Mouse (Mus musculus) lung, embryonic 14.5 days (tissue): Measurements from ENCODE around the gene 1700016H13Rik. TPM values are rescaled to one million over a fixed set of nuclear protein-coding genes. Genes with fewer than 3 reads are reported as not detected.

Experiments
- ATAC-seq: fragments of 200-750 bp; cut with Nextera tagmentation; 2 replicates; pipeline ENCODE4 v1.8.0; 2017; ENCODE audit warnings: mild to moderate bottlenecking, moderate TSS enrichment, moderate library complexity; ENCODE audit not compliant: insufficient read depth
- DNase-seq: peaks from one replicate; pipeline ENCODE4 v3.0.0-alpha.2; 2015
- H3K27ac ChIP-seq: fragments of 300-500 bp; sonication (generic); 2 replicates; pipeline ENCODE4 v1.5.1; 2014; ENCODE audit warnings: low read depth, mild to moderate bottlenecking, moderate library complexity
- H3K27me3 ChIP-seq: fragments of 300-500 bp; sonication (generic); 2 replicates; pipeline ENCODE4 v1.6.1; 2014; ENCODE audit warnings: low read length, control low read depth; ENCODE audit not compliant: insufficient read depth
- H3K36me3 ChIP-seq: fragments of 300-500 bp; sonication (generic); 2 replicates; pipeline ENCODE4 v1.6.1; 2014; ENCODE audit warnings: control low read depth; ENCODE audit not compliant: insufficient read depth
- H3K4me1 ChIP-seq: fragments of 300-500 bp; sonication (generic); 2 replicates; pipeline ENCODE4 v1.6.1; 2014; ENCODE audit warnings: antibody characterized with exemption, control low read depth; ENCODE audit not compliant: insufficient read depth
- H3K4me2 ChIP-seq: fragments of 300-500 bp; sonication (generic); 2 replicates; pipeline ENCODE4 v1.6.1; 2014; ENCODE audit warnings: mild to moderate bottlenecking
- H3K4me3 ChIP-seq: fragments of 300-500 bp; sonication (generic); 2 replicates; pipeline ENCODE4 v1.5.1; 2014; ENCODE audit warnings: low read depth, low read length
- H3K9ac ChIP-seq: fragments of 300-500 bp; sonication (generic); 2 replicates; pipeline ENCODE4 v1.6.1; 2014
- H3K9me3 ChIP-seq: fragments of 300-500 bp; sonication (generic); 2 replicates; pipeline ENCODE4 v1.6.1; 2016; ENCODE audit warnings: low read depth, low read length, control low read depth
- CTCF ChIP-seq: IDR thresholded peaks from 2 replicates; pipeline ENCODE4 v1.5.1; 2016; ENCODE audit warnings: antibody characterized with exemption, low read depth
- WGBS: fragments of 180-500 bp; shearing (Covaris S2); extraction: QIAGEN DNeasy Blood & Tissue Kit; methylation state at CpG from one replicate; pipeline ENCODE4 v1.1.7; 2014; 5-methylcytosine and 5-hydroxymethylcytosine counted together
- polyA plus RNA-seq: library from polyadenylated mRNA; unstranded; fragments of >200 nt; fragmentation: Nextera tagmentation; extraction: Ambion mirVana; gene quantifications from 2 replicates; pipeline ENCODE4 v1.2.1, GENCODE M21; 2014

Gene 1700016H13Rik
- polyA plus RNA-seq, 1 experiment from 2014 or later, result 0.45 TPM

DNA sequence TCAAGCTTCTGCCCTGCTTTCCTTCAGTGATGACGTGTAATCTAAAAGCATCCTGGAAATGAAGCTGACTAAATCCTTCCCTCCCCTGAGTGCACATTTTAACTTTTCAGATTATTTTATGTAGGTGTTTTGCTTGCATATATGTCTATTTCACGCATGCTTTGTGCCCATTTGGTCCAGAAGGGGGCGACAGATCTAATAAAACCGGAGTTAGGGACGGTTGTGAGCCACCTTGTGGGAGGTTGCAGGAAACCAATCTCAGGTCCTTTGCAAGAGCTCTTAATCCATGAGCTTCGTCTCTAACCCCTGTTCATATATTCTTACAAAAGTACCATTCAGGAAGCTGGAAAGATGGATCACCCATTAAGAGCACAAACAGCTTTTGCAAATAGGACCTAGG, 1.6 kb downstream of the 1700016H13Rik start:
- no peak overlapping the region for H3K4me2 ChIP-seq
- no peaks in the 10 kb centered on the region for H3K9me3 ChIP-seq
- no peak overlapping the region for H3K4me3 ChIP-seq
- H3K4me1 ChIP-seq, result no peaks in the 10 kb centered on the region; the same call in 1 of the 2 replicates
- no peak for ATAC-seq
- WGBS, result 26% methylated on average over 6 of the region's 6 CpGs
- TF ChIP-seq CTCF, result peak; percentile 78
- H3K9ac ChIP-seq, result no peak overlapping the region
- DNase-seq, result peak; percentile 85
- H3K36me3 ChIP-seq, result no peaks in the 10 kb centered on the region
- H3K27me3 ChIP-seq, result no peaks in the 10 kb centered on the region
- no peak overlapping the region for H3K27ac ChIP-seq

GRCm38 (mm10) chr5:103647320-103647719, 8.5 kb downstream of the 1700016H13Rik start:
- H3K4me1 ChIP-seq, result 0 out of 2 replicates have a peak, but pooled peaks cover 6% of the 10 kb centered on the region
- H3K4me3 ChIP-seq, result no peak overlapping the region
- no peaks in the 10 kb centered on the region for H3K27me3 ChIP-seq
- no peak overlapping the region for H3K27ac ChIP-seq
- ATAC-seq (no peak), DNase-seq (no peak)
- TF ChIP-seq CTCF, result no peak
- no peak overlapping the region for H3K9ac ChIP-seq
- no peaks in the 10 kb centered on the region for H3K9me3 ChIP-seq
- H3K36me3 ChIP-seq, result no peaks in the 10 kb centered on the region
- no peak overlapping the region for H3K4me2 ChIP-seq
- 81% methylated on average over 3 of the region's 3 CpGs for WGBS

DNA sequence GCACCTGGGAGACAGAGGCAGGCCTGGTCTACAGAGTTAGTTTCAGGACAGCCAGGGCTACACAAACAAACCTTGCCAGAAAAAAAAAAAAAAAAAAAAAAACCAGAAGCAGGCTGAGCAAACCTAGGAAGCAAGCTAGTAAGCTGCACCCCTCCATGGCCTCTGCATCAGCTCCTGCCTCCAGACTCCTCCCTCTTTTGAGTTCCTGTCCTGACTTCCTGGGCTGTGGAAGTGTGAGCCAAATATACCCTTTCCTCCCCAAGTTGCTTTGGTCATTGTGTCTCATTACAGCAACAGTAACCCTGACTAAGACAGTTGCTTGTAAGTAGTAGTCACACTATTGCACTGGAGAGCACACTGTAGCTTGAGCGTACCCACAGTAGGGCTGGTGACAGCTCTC, 11.6 kb downstream of the 1700016H13Rik start:
- 85% methylated on average over 1 of the region's 1 CpGs for WGBS
- DNase-seq, result peak; percentile 41
- no peaks in the 10 kb centered on the region for H3K9me3 ChIP-seq
- TF ChIP-seq CTCF, result no peak
- no peak overlapping the region for H3K9ac ChIP-seq
- ATAC-seq, result peak; percentile 44; the same call in 1 of the 2 replicates
- H3K4me2 ChIP-seq, result no peak overlapping the region
- no peaks in the 10 kb centered on the region for H3K27me3 ChIP-seq
- H3K27ac ChIP-seq, result no peak overlapping the region
- H3K4me3 ChIP-seq, result no peak overlapping the region
- H3K36me3 ChIP-seq, result no peaks in the 10 kb centered on the region
- H3K4me1 ChIP-seq, result 0 out of 2 replicates have a peak, but pooled peaks cover 6% of the 10 kb centered on the region

DNA sequence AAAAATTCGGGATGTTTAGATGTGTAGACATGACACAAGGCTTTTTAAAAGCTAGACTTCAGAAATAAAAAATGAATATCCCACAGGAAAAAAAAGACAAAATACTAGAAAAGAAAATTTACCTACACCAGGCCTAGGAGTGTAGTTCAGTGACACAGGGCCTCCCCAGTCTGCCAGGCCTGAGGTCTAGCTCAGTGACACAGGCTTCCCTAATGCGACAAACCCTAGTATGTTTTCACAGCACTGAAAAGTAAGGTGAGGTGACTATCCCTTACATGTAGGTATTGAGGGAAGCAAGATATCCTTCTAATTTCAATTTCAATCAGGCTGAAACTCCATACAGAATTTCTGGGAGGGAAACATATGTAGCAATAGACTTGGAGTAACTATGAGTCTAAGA, 18.6 kb downstream of the 1700016H13Rik start:
- ATAC-seq, result no peak
- Histone ChIP-seq H3K27ac (no peak overlapping the region), H3K9me3 (no peaks in the 10 kb centered on the region), H3K9ac (no peak overlapping the region), H3K4me3 (no peak overlapping the region), H3K4me2 (no peak overlapping the region), H3K27me3 (no peaks in the 10 kb centered on the region), H3K36me3 (no peaks in the 10 kb centered on the region), H3K4me1 (no peaks in the 10 kb centered on the region)
- no peak for DNase-seq
- no peak for TF ChIP-seq CTCF
- 65% methylated on average over 2 of the region's 2 CpGs for WGBS

GRCm38 (mm10) chr5:103629854-103630580, 25.8 kb downstream of the 1700016H13Rik start:
- H3K9ac ChIP-seq, result no peak overlapping the region
- H3K9me3 ChIP-seq, result no peaks in the 10 kb centered on the region
- TF ChIP-seq CTCF, result no peak
- H3K36me3 ChIP-seq, result no peaks in the 10 kb centered on the region
- DNase-seq (no peak), ATAC-seq (peak; percentile 69; the same call in 1 of the 2 replicates)
- peak overlapping the region; percentile 52; the same call in 1 of the 2 replicates for H3K27ac ChIP-seq
- H3K4me2 ChIP-seq, result no peak overlapping the region
- WGBS, result 54% methylated on average over 9 of the region's 9 CpGs
- no peaks in the 10 kb centered on the region for H3K27me3 ChIP-seq
- no peak overlapping the region for H3K4me3 ChIP-seq
- no peaks in the 10 kb centered on the region for H3K4me1 ChIP-seq

- no peaks in the 10 kb centered on the region for H3K27me3 ChIP-seq
- WGBS, result 48% methylated on average over 17 of the region's 17 CpGs
Observed at GRCm38 (mm10) chr5:103629111-103629764, 26.6 kb downstream of the 1700016H13Rik start, which contains the start of gene Slc10a6. Gene Slc10a6, minus strand, starts transcription at chr5:103629403.

DNA sequence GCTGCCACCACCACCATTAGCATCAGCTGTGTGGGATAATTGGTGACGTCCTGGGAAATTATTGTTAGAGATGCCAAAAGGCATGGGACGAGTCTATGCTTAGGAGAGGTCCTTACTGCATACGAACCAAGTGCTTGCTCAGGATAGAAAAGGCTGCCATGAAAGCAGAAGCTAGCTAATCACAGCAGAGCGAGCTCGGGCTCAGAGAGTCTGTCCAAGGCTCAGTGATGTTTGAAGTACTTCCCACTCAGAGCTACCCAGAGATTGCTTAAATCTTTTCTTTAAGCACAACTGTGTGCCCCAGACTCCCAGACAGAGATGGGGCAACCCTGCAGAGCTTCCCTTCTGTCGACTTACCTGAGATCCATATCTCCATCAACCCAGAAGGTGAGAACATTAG, 27.3 kb downstream of the 1700016H13Rik start:
- 74% methylated on average over 6 of the region's 6 CpGs for WGBS
- no peak for TF ChIP-seq CTCF

More at GRCm38 (mm10) chr5:103629111-103629764, 26.6 kb downstream of the 1700016H13Rik start, which contains the start of gene Slc10a6:
- H3K27ac ChIP-seq, result peak within 1 kb of the TSS; percentile 55; the same call in 1 of the 2 replicates
- no peak within 1 kb of the TSS for H3K4me3 ChIP-seq
- H3K36me3 ChIP-seq, result no peaks in the 10 kb centered on the region
- peak; percentile 93 for ATAC-seq
- TF ChIP-seq CTCF, result no peak
- H3K4me1 ChIP-seq, result no peaks in the 10 kb centered on the region
- DNase-seq, result peak; percentile 91
- no peaks in the 10 kb centered on the region for H3K9me3 ChIP-seq
- no peak within 1 kb of the TSS for H3K9ac ChIP-seq
- H3K4me2 ChIP-seq, result 0 out of 2 replicates have a peak within 1 kb of the TSS, but pooled peaks have one; percentile 2

More for the DNA sequence above, 27.3 kb downstream of the 1700016H13Rik start:
- DNase-seq (no peak), ATAC-seq (0 out of 2 replicates have a peak, but pooled peaks have one; percentile 2)
- H3K36me3 ChIP-seq, result no peaks in the 10 kb centered on the region
- H3K27me3 ChIP-seq, result no peaks in the 10 kb centered on the region
- H3K4me3 ChIP-seq, result no peak overlapping the region
- H3K9me3 ChIP-seq, result no peaks in the 10 kb centered on the region
- no peaks in the 10 kb centered on the region for H3K4me1 ChIP-seq
- no peak overlapping the region for H3K9ac ChIP-seq
- no peak overlapping the region for H3K4me2 ChIP-seq
- H3K27ac ChIP-seq, result 0 out of 2 replicates have a peak overlapping the region, but pooled peaks have one; percentile 55
